Mouse (Mus musculus): ENCODE results near the gene Cd79a. TPM values are rescaled to one million over a fixed set of nuclear protein-coding genes. Genes with fewer than 3 reads are reported as not detected.

The Cd79a gene
- total and polyA plus RNA-seq, 3 experiments = 0.23 to 0.61 TPM; not detected in 1

- TF ChIP-seq EP300 (IDR thresholded peaks at IDR 0.05; ENCODE audit: low read depth in 1 of 2, low read length in 2 of 2) (peak in 1 of 2 experiments; percentile 25; a peak in 1 of 4 replicates), GATA1 (IDR thresholded peaks at IDR 0.05; ENCODE audit: low read depth, low read length) (peak; percentile 21; the same call in 1 of the 2 replicates), JUND (IDR thresholded peaks at IDR 0.05; ENCODE audit: low read depth, low read length) (no peak), MAFK (IDR thresholded peaks at IDR 0.05; ENCODE audit: borderline replicate concordance, low read depth, low read length) (no peak; the same call in 1 of the 2 replicates), BHLHE40 (IDR thresholded peaks at IDR 0.05; ENCODE audit: borderline replicate concordance, low read depth, low read length) (no peak)
Measured at GRCm38 (mm10) chr7:24902264-24902629, 5.1 kb downstream of the Cd79a start (continued).

GRCm38 (mm10) chr7:24902630-24903443 is 5.7 kb downstream of the Cd79a start, which contains the start of gene Arhgef1:
Gene Arhgef1 (plus strand): TSS chr7:24902912.
- Histone ChIP-seq H3K27me3 (ENCODE audit: control insufficient read depth in 1 of 2, insufficient read depth in 2 of 2, low read length in 2 of 2) (no peaks in the 10 kb centered on the region), H3K9me3 (replicated peaks; ENCODE audit: insufficient read depth, low read length) (no peaks in the 10 kb centered on the region), H3K79me2 (ENCODE audit: control insufficient read depth, insufficient read depth, low read length, poor library complexity) (peaks cover 28% of the 10 kb centered on the region), H3K4me1 (ENCODE audit: control insufficient read depth in 1 of 2, insufficient read depth in 2 of 2, low read length in 2 of 2) (peaks cover 0 to 37% of the 10 kb centered on the region in 2 experiments; a peak in 2 of 4 replicates), H3K9ac (ENCODE audit: control insufficient read depth, low read depth, low read length, poor library complexity, severe bottlenecking) (peak within 1 kb of the TSS; percentile 97), H3K27ac (ENCODE audit: control insufficient read depth, low read depth, low read length) (peak within 1 kb of the TSS; percentile 99), H3K36me3 (ENCODE audit: control insufficient read depth in 1 of 2, insufficient read depth in 2 of 2, low read length in 2 of 2) (peaks cover 0 to 23% of the 10 kb centered on the region in 2 experiments; a peak in 3 of 4 replicates), H3K4me3 (ENCODE audit: control insufficient read depth in 1 of 2, insufficient read depth in 1 of 2, low read depth in 2 of 2, low read length in 2 of 2) (peak within 1 kb of the TSS; percentile 72 to 92)
- TF ChIP-seq UBTF (IDR thresholded peaks at IDR 0.05; ENCODE audit: borderline replicate concordance, insufficient read depth, low read depth, low read length) = no peak
- TF ChIP-seq TBP (IDR thresholded peaks at IDR 0.05; ENCODE audit: low read depth, low read length) = no peak
- TF ChIP-seq MAZ (IDR thresholded peaks at IDR 0.05; ENCODE audit: low read depth, low read length) = peak; percentile 95
- 0 out of 2 replicates have a peak, but pooled peaks have one; percentile 12 for TF ChIP-seq GABPA (IDR thresholded peaks at IDR 0.05; ENCODE audit: low read depth, low read length)
- no peak; the same call in 1 of the 2 replicates for TF ChIP-seq SIN3A (IDR thresholded peaks at IDR 0.05; ENCODE audit: low read length)
- TF ChIP-seq ETS1 (IDR thresholded peaks at IDR 0.05; ENCODE audit: low read depth, low read length) = peak; percentile 22; the same call in 1 of the 2 replicates
- TF ChIP-seq NELFE (IDR thresholded peaks at IDR 0.05; ENCODE audit: low read depth, low read length) = peak; percentile 61
- TF ChIP-seq ZKSCAN1 (IDR thresholded peaks at IDR 0.05; ENCODE audit: low read depth, low read length) = no peak
- TF ChIP-seq MYB (IDR thresholded peaks at IDR 0.05; ENCODE audit: low read depth, low read length) = no peak
- TF ChIP-seq ZNF384 (IDR thresholded peaks at IDR 0.05; ENCODE audit: low read depth, low read length) = peak; percentile 69; the same call in 1 of the 2 replicates
- TF ChIP-seq USF2 (IDR thresholded peaks at IDR 0.05; ENCODE audit: borderline replicate concordance in 1 of 2, insufficient read depth in 1 of 2, low read depth in 1 of 2, low read length in 2 of 2) = no peak
- no peak for TF ChIP-seq ZMIZ1 (IDR thresholded peaks at IDR 0.05; ENCODE audit: low read depth, low read length)
- 0 out of 4 replicates have a peak, but pooled peaks of 1 of the 2 experiments have one; percentile 2 for TF ChIP-seq EP300 (IDR thresholded peaks at IDR 0.05; ENCODE audit: low read depth in 1 of 2, low read length in 2 of 2)
- TF ChIP-seq POLR2A (IDR thresholded peaks at IDR 0.05; ENCODE audit: control insufficient read depth in 1 of 2, insufficient read depth in 1 of 2, low read depth in 1 of 2, low read length in 2 of 2, poor library complexity in 1 of 2) = peak in 1 of 2 experiments; percentile 55; a peak in 3 of 4 replicates
- no peak for TF ChIP-seq ZC3H11A (IDR thresholded peaks at IDR 0.05; ENCODE audit: low read depth, low read length)
- TF ChIP-seq NRF1 (IDR thresholded peaks at IDR 0.05; ENCODE audit: insufficient read depth, low read depth, low read length, poor library complexity, severe bottlenecking) = no peak
- no peak for TF ChIP-seq KAT2A (conservative IDR thresholded peaks at IDR 0.05; ENCODE audit: low read depth, low read length)
- TF ChIP-seq TCF12 (IDR thresholded peaks at IDR 0.05; ENCODE audit: low read depth, low read length) = peak; percentile 47
- 0 out of 2 replicates have a peak, but pooled peaks have one; percentile 22 for TF ChIP-seq POLR2AphosphoS2 (IDR thresholded peaks at IDR 0.05; ENCODE audit: low read length)
- no peak; the same call in 1 of the 2 replicates for TF ChIP-seq MAX (IDR thresholded peaks at IDR 0.05; ENCODE audit: low read length)
- TF ChIP-seq RAD21 (IDR thresholded peaks at IDR 0.05; ENCODE audit: low read depth, low read length) = no peak
- TF ChIP-seq MAFK (IDR thresholded peaks at IDR 0.05; ENCODE audit: borderline replicate concordance, low read depth, low read length) = no peak
- TF ChIP-seq MXI1 (IDR thresholded peaks at IDR 0.05; ENCODE audit: low read depth, low read length) = peak; percentile 62; the same call in 1 of the 2 replicates
- peak; percentile 71 for TF ChIP-seq HCFC1 (IDR thresholded peaks at IDR 0.05; ENCODE audit: low read depth, low read length)
- 0 out of 2 replicates have a peak, but pooled peaks have one; percentile 33 for TF ChIP-seq ELF1 (IDR thresholded peaks at IDR 0.05; ENCODE audit: low read depth, low read length)
- peak; percentile 52; the same call in 1 of the 2 replicates for TF ChIP-seq CHD1 (IDR thresholded peaks at IDR 0.05; ENCODE audit: low read depth, low read length)
- DNase-seq (ENCODE audit: low read depth, low spot score) = peak; percentile 76

Data from MEL (cell line).